Mouse (Mus musculus) lung, postnatal 0 days (tissue): ENCODE data around the gene Uqcc1. TPM values are rescaled to one million over a fixed set of nuclear protein-coding genes. Genes with fewer than 3 reads are reported as not detected.

ENCODE experiments used
- ATAC-seq: fragments of 200-750 bp; cut with Nextera tagmentation; 2 replicates; pipeline ENCODE4 v1.8.0; 2017; ENCODE audit warnings: moderate library complexity
- DNase-seq: peaks from one replicate; pipeline ENCODE4 v3.0.0-alpha.2; 2016; ENCODE audit warnings: low spot score
- H3K27ac ChIP-seq: fragments of 300-500 bp; sonication (generic); 2 replicates; pipeline ENCODE4 v1.5.1; 2014; ENCODE audit warnings: antibody characterized with exemption, mild to moderate bottlenecking, low read length, mixed read lengths
- H3K27me3 ChIP-seq: fragments of 300-500 bp; sonication (generic); replicated peaks from 2 replicates; pipeline ENCODE4 v1.6.1; 2014; ENCODE audit warnings: low read length, mixed read lengths; ENCODE audit not compliant: insufficient read depth
- H3K36me3 ChIP-seq: fragments of 300-500 bp; sonication (generic); 2 replicates; pipeline ENCODE4 v1.6.1; 2014; ENCODE audit warnings: low read length, mixed read lengths; ENCODE audit not compliant: insufficient read depth
- H3K4me1 ChIP-seq: fragments of 300-500 bp; sonication (generic); 2 replicates; pipeline ENCODE4 v1.6.1; 2014; ENCODE audit warnings: antibody characterized with exemption, low read depth, low read length, mixed read lengths; ENCODE audit not compliant: insufficient read depth
- H3K4me2 ChIP-seq: fragments of 300-500 bp; sonication (generic); replicated peaks from 2 replicates; pipeline ENCODE4 v1.6.1; 2014; ENCODE audit warnings: low read depth, mild to moderate bottlenecking, low read length, moderate library complexity, mixed read lengths
- H3K4me3 ChIP-seq: fragments of 300-500 bp; sonication (generic); 2 replicates; pipeline ENCODE4 v1.5.1; 2014; ENCODE audit warnings: low read depth, low read length
- H3K9ac ChIP-seq: fragments of 300-500 bp; sonication (generic); replicated peaks from 2 replicates; pipeline ENCODE4 v1.6.1; 2014; ENCODE audit warnings: low read depth, mild to moderate bottlenecking
- H3K9me3 ChIP-seq: fragments of 300-500 bp; sonication (generic); 2 replicates; pipeline ENCODE4 v1.6.1; 2016; ENCODE audit warnings: low read length, mixed read lengths
- CTCF ChIP-seq: IDR thresholded peaks from 2 replicates; pipeline ENCODE4 v1.5.1; 2016; ENCODE audit warnings: antibody characterized with exemption, mild to moderate bottlenecking
- EP300 ChIP-seq: IDR thresholded peaks from 2 replicates; pipeline ENCODE4 v1.6.1; 2016; ENCODE audit warnings: antibody characterized with exemption, mild to moderate bottlenecking, control low read depth
- WGBS: fragments of 180-500 bp; shearing (Covaris S2); extraction: QIAGEN DNeasy Blood & Tissue Kit; methylation state at CpG from one replicate; pipeline ENCODE4 v1.1.7; 2014; 5-methylcytosine and 5-hydroxymethylcytosine counted together
- polyA plus RNA-seq: library from polyadenylated mRNA; unstranded; fragments of >200 nt; fragmentation: Nextera tagmentation; extraction: Ambion mirVana; gene quantifications from 2 replicates; pipeline ENCODE4 v1.2.1, GENCODE M21; 2015

The Uqcc1 gene
- polyA plus RNA-seq, 1 experiment from 2014 or later: 24.4 TPM

- no peaks in the 10 kb centered on the region for H3K36me3 ChIP-seq
- no peak overlapping the region for H3K4me2 ChIP-seq
- no peak overlapping the region for H3K27ac ChIP-seq
- TF ChIP-seq CTCF: peak; percentile 89
- TF ChIP-seq EP300: no peak
- WGBS: 3% methylated on average over 7 of the region's 7 CpGs
- no peaks in the 10 kb centered on the region for H3K9me3 ChIP-seq
- no peaks in the 10 kb centered on the region for H3K27me3 ChIP-seq
- no peak overlapping the region for H3K9ac ChIP-seq
- peaks cover 3% of the 10 kb centered on the region; the same call in 1 of the 2 replicates for H3K4me1 ChIP-seq
- H3K4me3 ChIP-seq: no peak overlapping the region
- ATAC-seq (peak; percentile 12; the same call in 1 of the 2 replicates), DNase-seq (peak; percentile 87)
Measured at GRCm38 (mm10) chr2:155946069-155946468, 16.0 kb upstream of the Uqcc1 start.

- Histone ChIP-seq H3K27me3 (no peaks in the 10 kb centered on the region), H3K9ac (no peak overlapping the region), H3K4me3 (no peak overlapping the region), H3K36me3 (no peaks in the 10 kb centered on the region), H3K4me2 (no peak overlapping the region), H3K4me1 (peaks cover 3% of the 10 kb centered on the region; the same call in 1 of the 2 replicates), H3K27ac (no peak overlapping the region), H3K9me3 (no peaks in the 10 kb centered on the region)
- WGBS: 54% methylated on average over 5 of the region's 5 CpGs
- ATAC-seq: no peak
- no peak for DNase-seq
- TF ChIP-seq CTCF: no peak
Measured at GRCm38 (mm10) chr2:155945580-155945979, 15.5 kb upstream of the Uqcc1 start.

GRCm38 (mm10) chr2:155945124-155945523 is 15.0 kb upstream of the Uqcc1 start, which contains the start of gene Gdf5:
Gene Gdf5, minus strand, starts transcription at chr2:155945367.
- peak; percentile 79 for DNase-seq

GRCm38 (mm10) chr2:155944685-155945084 is 14.6 kb upstream of the Uqcc1 start:
- no peak overlapping the region for H3K27ac ChIP-seq
- peaks cover 3% of the 10 kb centered on the region; the same call in 1 of the 2 replicates for H3K4me1 ChIP-seq
- H3K9ac ChIP-seq: no peak overlapping the region
- H3K36me3 ChIP-seq: no peaks in the 10 kb centered on the region
- H3K9me3 ChIP-seq: no peaks in the 10 kb centered on the region
- peak overlapping the region; percentile 38 for H3K4me2 ChIP-seq
- H3K4me3 ChIP-seq: no peak overlapping the region
- no peak for TF ChIP-seq EP300
- DNase-seq (no peak), ATAC-seq (no peak)
- no peaks in the 10 kb centered on the region for H3K27me3 ChIP-seq
- 81% methylated on average over 4 of the region's 4 CpGs for WGBS

More at GRCm38 (mm10) chr2:155945124-155945523, 15.0 kb upstream of the Uqcc1 start, which contains the start of gene Gdf5:
- WGBS: 34% methylated on average over 13 of the region's 13 CpGs
- Histone ChIP-seq H3K4me2 (peak within 1 kb of the TSS; percentile 38), H3K4me3 (no peak within 1 kb of the TSS), H3K27me3 (no peaks in the 10 kb centered on the region), H3K4me1 (peaks cover 3% of the 10 kb centered on the region; the same call in 1 of the 2 replicates), H3K27ac (no peak within 1 kb of the TSS), H3K36me3 (no peaks in the 10 kb centered on the region), H3K9me3 (no peaks in the 10 kb centered on the region), H3K9ac (no peak within 1 kb of the TSS)
- ATAC-seq: peak; percentile 62
- TF ChIP-seq CTCF (no peak), EP300 (no peak)

- Histone ChIP-seq H3K9me3 (no peaks in the 10 kb centered on the region), H3K4me3 (no peak overlapping the region), H3K36me3 (no peaks in the 10 kb centered on the region), H3K27ac (no peak overlapping the region), H3K4me1 (peaks cover 3% of the 10 kb centered on the region; the same call in 1 of the 2 replicates), H3K27me3 (no peaks in the 10 kb centered on the region), H3K4me2 (no peak overlapping the region), H3K9ac (no peak overlapping the region)
- TF ChIP-seq CTCF (no peak), EP300 (no peak)
- 18% methylated on average over 8 of the region's 8 CpGs for WGBS
- ATAC-seq: no peak
- no peak for DNase-seq
Measured at GRCm38 (mm10) chr2:155943463-155943862, 13.4 kb upstream of the Uqcc1 start.

- Histone ChIP-seq H3K27ac (no peak overlapping the region), H3K4me3 (no peak overlapping the region), H3K36me3 (no peaks in the 10 kb centered on the region), H3K9ac (no peak overlapping the region), H3K4me1 (peaks cover 3% of the 10 kb centered on the region; the same call in 1 of the 2 replicates), H3K9me3 (no peaks in the 10 kb centered on the region), H3K4me2 (peak overlapping the region; percentile 27; the same call in 1 of the 2 replicates), H3K27me3 (no peaks in the 10 kb centered on the region)
- DNase-seq (peak; percentile 63), ATAC-seq (peak; percentile 76)
- TF ChIP-seq EP300: no peak
- no peak; the same call in 1 of the 2 replicates for TF ChIP-seq CTCF
- 56% methylated on average over 40 of the region's 40 CpGs for WGBS
Measured at GRCm38 (mm10) chr2:155941697-155942442, 11.8 kb upstream of the Uqcc1 start.
